ENCODE assay signal across 7 mouse cellular contexts in genomic region chr8:84873016-84873415, GRCm38 (mm10). TPM values are rescaled to one million over a fixed set of nuclear protein-coding genes. Genes with fewer than 3 reads are reported as not detected.
DNase-seq lines count a peak whose midpoint lies in the region; ATAC-seq and TF ChIP-seq lines count a peak whose summit lies in the region.

No protein-coding gene starts in this region.

- no peak overlapping the region for H3K27ac ChIP-seq in forebrain, embryonic 13.5 days
- H3K27ac ChIP-seq in limb, embryonic 15.5 days = no peak overlapping the region
- no peak overlapping the region for H3K27ac ChIP-seq in stomach, postnatal 0 days (replicated peaks)
- H3K27ac ChIP-seq in kidney, adult 2 months (ENCODE audit: insufficient read depth, low read depth, low read length) = no peak overlapping the region

- WGBS in forebrain, embryonic 13.5 days = 67% methylated on average over 4 of the region's 4 CpGs
- 46% methylated on average over 4 of the region's 4 CpGs for WGBS in limb, embryonic 15.5 days
- WGBS in stomach, postnatal 0 days = 68% methylated on average over 4 of the region's 4 CpGs
- 91% methylated on average over 4 of the region's 4 CpGs for WGBS in kidney, adult 2 months

- TF ChIP-seq EP300 in stomach, postnatal 0 days (optimal IDR thresholded peaks at IDR 0.05) = no peak

- no peak for TF ChIP-seq POLR2A in kidney, adult 2 months (IDR thresholded peaks at IDR 0.05; ENCODE audit: low read depth, low read length)

- peaks cover 19% of the 10 kb centered on the region for H3K4me1 ChIP-seq in megakaryocyte, embryonic 14.5 days
- H3K4me1 ChIP-seq in forebrain, embryonic 13.5 days = peaks cover 33% of the 10 kb centered on the region
- H3K4me1 ChIP-seq in limb, embryonic 15.5 days = peaks cover 13% of the 10 kb centered on the region
- H3K4me1 ChIP-seq in stomach, postnatal 0 days (replicated peaks; ENCODE audit: control insufficient read depth, insufficient read depth) = peaks cover 5% of the 10 kb centered on the region
- H3K4me1 ChIP-seq in kidney, adult 2 months (ENCODE audit: control insufficient read depth, insufficient read depth, low read length) = 0 out of 2 replicates have a peak, but pooled peaks cover 4% of the 10 kb centered on the region

- H3K4me2 ChIP-seq in forebrain, embryonic 13.5 days = peak overlapping the region; percentile 82
- peak overlapping the region; percentile 98 for H3K4me2 ChIP-seq in limb, embryonic 15.5 days
- H3K4me2 ChIP-seq in stomach, postnatal 0 days (replicated peaks; ENCODE audit: low read depth) = peak overlapping the region; percentile 99

- ATAC-seq in megakaryocyte, adult 5-6 weeks (ENCODE audit: poor library complexity, severe bottlenecking) = no peak
- ATAC-seq in forebrain, embryonic 13.5 days = no peak
- no peak for ATAC-seq in limb, embryonic 15.5 days (ENCODE audit: insufficient number of reproducible peaks, low FRiP score, low TSS enrichment, low read depth)
- ATAC-seq in stomach, postnatal 0 days (ENCODE audit: low FRiP score, low TSS enrichment) = no peak

- no peaks in the 10 kb centered on the region for H3K9me3 ChIP-seq in megakaryocyte, embryonic 14.5 days
- no peaks in the 10 kb centered on the region for H3K9me3 ChIP-seq in forebrain, embryonic 13.5 days (replicated peaks)
- H3K9me3 ChIP-seq in limb, embryonic 15.5 days = no peaks in the 10 kb centered on the region
- no peaks in the 10 kb centered on the region for H3K9me3 ChIP-seq in stomach, postnatal 0 days (ENCODE audit: control insufficient read depth, low read length)

- no peak for TF ChIP-seq CTCF in stomach, postnatal 0 days (IDR thresholded peaks at IDR 0.05; ENCODE audit: low read depth)
- no peak for TF ChIP-seq CTCF in kidney, adult 2 months (conservative IDR thresholded peaks at IDR 0.05; ENCODE audit: insufficient read depth, insufficient read length, low read depth, low read length)

- H3K27me3 ChIP-seq in megakaryocyte, embryonic 14.5 days (replicated peaks) = no peaks in the 10 kb centered on the region
- 0 out of 2 replicates have a peak, but pooled peaks cover 6% of the 10 kb centered on the region for H3K27me3 ChIP-seq in forebrain, embryonic 13.5 days
- H3K27me3 ChIP-seq in limb, embryonic 15.5 days = no peaks in the 10 kb centered on the region
- H3K27me3 ChIP-seq in stomach, postnatal 0 days (ENCODE audit: control insufficient read depth, insufficient read depth, low read length) = no peaks in the 10 kb centered on the region
- no peaks in the 10 kb centered on the region for H3K27me3 ChIP-seq in kidney, adult 2 months (replicated peaks; ENCODE audit: control insufficient read depth, insufficient read depth, low read length)

- H3K9ac ChIP-seq in forebrain, embryonic 13.5 days = no peak overlapping the region
- H3K9ac ChIP-seq in limb, embryonic 15.5 days = no peak overlapping the region
- no peak overlapping the region for H3K9ac ChIP-seq in stomach, postnatal 0 days (ENCODE audit: low read length)

- DNase-seq in stomach, postnatal 0 days (ENCODE audit: low spot score) = no peak
- DNase-seq in frontal cortex, postnatal 36 days (ENCODE audit: low spot score in 2 of 2) = no peak
- DNase-seq in kidney, adult 2 months = no peak

- peak overlapping the region; percentile 93 for H3K4me3 ChIP-seq in megakaryocyte, embryonic 14.5 days (replicated peaks)
- peak overlapping the region; percentile 45 for H3K4me3 ChIP-seq in forebrain, embryonic 13.5 days
- H3K4me3 ChIP-seq in limb, embryonic 15.5 days = peak overlapping the region; percentile 52
- H3K4me3 ChIP-seq in stomach, postnatal 0 days (ENCODE audit: low read depth, low read length) = peak overlapping the region; percentile 46; the same call in 1 of the 2 replicates
- no peak overlapping the region for H3K4me3 ChIP-seq in kidney, adult 2 months (ENCODE audit: insufficient read depth, low read depth, low read length)

- H3K36me3 ChIP-seq in megakaryocyte, embryonic 14.5 days (replicated peaks; ENCODE audit: low read length) = peaks cover 35% of the 10 kb centered on the region
- H3K36me3 ChIP-seq in forebrain, embryonic 13.5 days (ENCODE audit: poor library complexity, severe bottlenecking) = peaks cover 24% of the 10 kb centered on the region
- H3K36me3 ChIP-seq in limb, embryonic 15.5 days = peaks cover 22% of the 10 kb centered on the region
- peaks cover 12% of the 10 kb centered on the region for H3K36me3 ChIP-seq in stomach, postnatal 0 days (ENCODE audit: control insufficient read depth, insufficient read depth, low read length)
- no peaks in the 10 kb centered on the region for H3K36me3 ChIP-seq in kidney, adult 2 months (ENCODE audit: control insufficient read depth, insufficient read depth, low read length)

RNA-seq across cellular contexts. Expression of gene Syce2, which starts 1.1 kb away (rescaled TPM):
- 24.3 and 63.0 TPM in 2 replicates for polyA plus RNA-seq in megakaryocyte, embryonic 14.5 days (2012; ENCODE audit: insufficient read depth, low replicate concordance)
- 67.7 and 97.1 TPM in 2 replicates for total RNA-seq in megakaryocyte, adult 5-6 weeks (2015)
- 46.2 and 47.5 TPM in 2 replicates for total RNA-seq in megakaryocyte, adult 5-6 weeks (2017)
- 80.3 and 85.1 TPM in 2 replicates for polyA plus RNA-seq in forebrain, embryonic 13.5 days (2015; fragmentation: Nextera tagmentation; extraction: Ambion mirVana)
- 58.0 and 70.0 TPM in 2 replicates for polyA plus RNA-seq in limb, embryonic 15.5 days (2015; fragmentation: Nextera tagmentation; extraction: Ambion mirVana)
- polyA plus RNA-seq in stomach, postnatal 0 days (2015; fragmentation: Nextera tagmentation; extraction: Ambion mirVana) = 25.0 and 27.3 TPM in 2 replicates
- polyA plus RNA-seq in kidney, adult 2 months (2012; rRNA removed) = 0.87 and 1.7 TPM in 2 replicates

RNA-seq across cellular contexts. Expression of gene Farsa, which starts 16.2 kb away (rescaled TPM):
- polyA plus RNA-seq in megakaryocyte, embryonic 14.5 days (2012; ENCODE audit: insufficient read depth, low replicate concordance) = 30.7 and 64.8 TPM in 2 replicates
- total RNA-seq in megakaryocyte, adult 5-6 weeks (2015) = 11.6 and 17.3 TPM in 2 replicates
- total RNA-seq in megakaryocyte, adult 5-6 weeks (2017) = 49.7 and 53.4 TPM in 2 replicates
- 123 and 127 TPM in 2 replicates for polyA plus RNA-seq in forebrain, embryonic 13.5 days (2015; fragmentation: Nextera tagmentation; extraction: Ambion mirVana)
- 94.4 and 98.2 TPM in 2 replicates for polyA plus RNA-seq in limb, embryonic 15.5 days (2015; fragmentation: Nextera tagmentation; extraction: Ambion mirVana)
- 43.3 and 44.3 TPM in 2 replicates for polyA plus RNA-seq in stomach, postnatal 0 days (2015; fragmentation: Nextera tagmentation; extraction: Ambion mirVana)
- 37.5 and 37.6 TPM in 2 replicates for polyA plus RNA-seq in kidney, adult 2 months (2012; rRNA removed)

RNA-seq across cellular contexts. Expression of gene Gcdh, which starts 20.7 kb away (rescaled TPM):
- polyA plus RNA-seq in megakaryocyte, embryonic 14.5 days (2012; ENCODE audit: insufficient read depth, low replicate concordance) = 13.9 and 24.1 TPM in 2 replicates
- total RNA-seq in megakaryocyte, adult 5-6 weeks (2015) = 7.4 and 8.8 TPM in 2 replicates
- total RNA-seq in megakaryocyte, adult 5-6 weeks (2017) = 9.7 and 11.9 TPM in 2 replicates
- 33.2 and 34.2 TPM in 2 replicates for polyA plus RNA-seq in forebrain, embryonic 13.5 days (2015; fragmentation: Nextera tagmentation; extraction: Ambion mirVana)
- 31.1 and 34.3 TPM in 2 replicates for polyA plus RNA-seq in limb, embryonic 15.5 days (2015; fragmentation: Nextera tagmentation; extraction: Ambion mirVana)
- polyA plus RNA-seq in stomach, postnatal 0 days (2015; fragmentation: Nextera tagmentation; extraction: Ambion mirVana) = 18.5 and 21.1 TPM in 2 replicates
- polyA plus RNA-seq in kidney, adult 2 months (2012; rRNA removed) = 700 TPM in 2 replicates

RNA-seq across cellular contexts. Expression of gene Calr, which starts 26.3 kb away (rescaled TPM):
- 235 and 510 TPM in 2 replicates for polyA plus RNA-seq in megakaryocyte, embryonic 14.5 days (2012; ENCODE audit: insufficient read depth, low replicate concordance)
- total RNA-seq in megakaryocyte, adult 5-6 weeks (2015) = 163 and 187 TPM in 2 replicates
- total RNA-seq in megakaryocyte, adult 5-6 weeks (2017) = 821 and 830 TPM in 2 replicates
- 549 and 569 TPM in 2 replicates for polyA plus RNA-seq in forebrain, embryonic 13.5 days (2015; fragmentation: Nextera tagmentation; extraction: Ambion mirVana)
- 1,060 and 1,089 TPM in 2 replicates for polyA plus RNA-seq in limb, embryonic 15.5 days (2015; fragmentation: Nextera tagmentation; extraction: Ambion mirVana)
- polyA plus RNA-seq in stomach, postnatal 0 days (2015; fragmentation: Nextera tagmentation; extraction: Ambion mirVana) = 522 and 537 TPM in 2 replicates
- 316 and 337 TPM in 2 replicates for polyA plus RNA-seq in kidney, adult 2 months (2012; rRNA removed)

RNA-seq across cellular contexts. Expression of gene Klf1, which starts 28.7 kb away (rescaled TPM):
- polyA plus RNA-seq in megakaryocyte, embryonic 14.5 days (2012; ENCODE audit: insufficient read depth, low replicate concordance) = 7.9 and 11.9 TPM in 2 replicates
- total RNA-seq in megakaryocyte, adult 5-6 weeks (2015) = 2.0 and 5.2 TPM in 2 replicates
- 1.8 and 8.7 TPM in 2 replicates for total RNA-seq in megakaryocyte, adult 5-6 weeks (2017)
- 0.74 and 1.2 TPM in 2 replicates for polyA plus RNA-seq in forebrain, embryonic 13.5 days (2015; fragmentation: Nextera tagmentation; extraction: Ambion mirVana)
- 1.4 and 2.5 TPM in 2 replicates for polyA plus RNA-seq in limb, embryonic 15.5 days (2015; fragmentation: Nextera tagmentation; extraction: Ambion mirVana)
- polyA plus RNA-seq in stomach, postnatal 0 days (2015; fragmentation: Nextera tagmentation; extraction: Ambion mirVana) = 0.51 and 0.82 TPM in 2 replicates
- polyA plus RNA-seq in kidney, adult 2 months (2012; rRNA removed) = 3.2 and 6.0 TPM in 2 replicates

Comparison
In these comparisons a context has a peak if more than half of its experiments do, and no peak if none do; other contexts are left out.
1. RNA of gene Gcdh, which starts 20.7 kb away (polyA plus RNA-seq): 700 TPM in kidney, adult 2 months; 33.2 to 34.2 TPM in forebrain, embryonic 13.5 days, 31.1 to 34.3 TPM in limb, embryonic 15.5 days, 18.5 to 21.1 TPM in stomach, postnatal 0 days and 13.9 to 24.1 TPM in megakaryocyte, embryonic 14.5 days; every median in the first group is over 10 times any median in the second.
2. Peak in every context shown above with its lines, with median percentiles within 50 percentile points of each other: H3K4me2 ChIP-seq.